Mouse (Mus musculus) urinary bladder, postnatal 14 days (tissue): ENCODE data around the gene Grik3.
A peak's percentile ranks its signal among the peaks of the same experiment; 100 is the strongest.

Source experiments
- DNase-seq: peaks from one replicate; pipeline ENCODE4 v3.0.0; 2021; ENCODE audit warnings: low spot score

The Grik3 gene

GRCm38 (mm10) chr4:125718429-125719140, 228.1 kb downstream of the Grik3 start:
- no peak for DNase-seq

DNA sequence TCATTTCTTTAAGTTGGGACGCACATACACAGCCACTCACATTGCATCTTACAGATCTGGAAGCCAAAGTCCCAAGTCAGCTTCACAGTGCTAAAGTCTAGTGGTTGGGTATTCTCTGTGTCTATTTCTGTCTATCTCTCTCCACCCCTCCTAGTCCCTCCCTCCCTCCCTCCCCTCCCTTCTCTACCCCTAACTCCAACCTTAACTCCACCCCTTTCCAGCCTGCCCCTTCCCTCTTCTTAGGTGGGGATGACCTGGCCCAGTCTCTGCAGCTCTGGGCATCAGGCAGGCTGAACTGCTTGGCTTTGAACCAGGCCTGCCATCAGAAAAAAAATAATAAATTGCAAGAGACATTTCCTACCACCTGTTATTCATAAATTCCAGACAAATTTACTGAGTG, 235.7 kb downstream of the Grik3 start:
- DNase-seq: no peak

DNA sequence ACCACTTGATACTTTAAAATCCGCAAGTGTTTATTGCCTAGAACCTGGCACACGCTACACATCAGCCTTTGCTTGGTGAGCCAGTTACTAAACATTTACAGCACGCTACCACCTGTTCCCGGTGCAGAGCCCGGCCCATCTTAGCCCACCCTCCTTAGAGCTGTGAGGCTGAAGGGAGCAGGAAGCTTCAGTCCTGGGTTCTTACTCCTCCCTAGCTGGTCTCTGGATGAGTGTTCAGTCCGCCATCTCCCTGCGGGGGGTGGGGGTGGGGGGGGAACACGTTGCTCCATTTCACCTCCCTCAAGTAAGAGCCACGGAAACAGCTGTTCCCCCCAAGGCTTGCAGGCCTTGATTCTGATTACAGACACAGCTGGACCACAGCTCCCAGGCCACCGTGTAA, 236.5 kb downstream of the Grik3 start:
- no peak for DNase-seq

GRCm38 (mm10) chr4:125727626-125728025, 237.1 kb downstream of the Grik3 start:
- DNase-seq: no peak

GRCm38 (mm10) chr4:125728091-125728863, 237.8 kb downstream of the Grik3 start:
- DNase-seq: no peak

DNA sequence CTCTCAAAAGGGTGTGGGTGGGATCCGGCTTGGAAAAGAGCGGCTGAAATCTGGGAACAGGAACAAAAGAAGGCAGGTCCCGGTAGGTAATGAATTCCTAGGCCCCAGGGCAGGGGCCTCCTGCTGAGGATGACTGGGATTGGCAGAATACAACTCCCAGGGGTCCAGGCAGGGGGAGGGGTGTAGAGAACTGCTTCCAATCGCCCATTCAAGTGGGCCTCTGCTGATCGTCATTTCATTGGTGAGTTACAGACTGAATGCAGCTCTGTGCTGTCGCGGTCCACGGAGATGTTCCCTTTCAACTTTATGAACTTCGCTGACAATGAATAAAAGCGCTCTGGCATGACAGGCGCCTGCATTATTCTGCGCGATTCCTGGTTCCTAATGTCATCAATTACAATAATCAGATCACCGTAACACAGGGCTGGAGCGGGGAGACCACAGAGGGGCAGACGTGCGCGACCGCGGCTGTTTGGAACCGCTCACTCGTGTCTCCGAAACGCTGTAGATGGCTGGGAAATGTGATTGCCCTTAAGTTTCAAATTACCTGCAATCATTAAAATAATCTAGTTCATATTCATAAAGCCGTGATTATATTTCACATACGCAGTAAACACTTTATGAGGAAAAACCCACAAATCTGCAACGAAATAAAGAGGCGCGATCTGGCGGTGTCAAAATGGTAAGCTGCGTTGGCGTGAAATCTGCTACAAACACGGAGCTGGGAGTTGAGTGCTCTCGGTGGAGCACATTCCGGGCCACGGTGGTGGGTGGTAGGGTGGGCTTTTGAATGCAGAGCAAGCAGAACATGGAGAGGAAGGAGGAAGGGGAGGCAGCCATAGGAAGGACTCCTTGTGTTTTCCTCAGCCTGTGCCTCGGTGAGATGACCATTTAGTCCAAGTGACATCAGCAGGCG, 239.1 kb downstream of the Grik3 start:
- no peak for DNase-seq

DNA sequence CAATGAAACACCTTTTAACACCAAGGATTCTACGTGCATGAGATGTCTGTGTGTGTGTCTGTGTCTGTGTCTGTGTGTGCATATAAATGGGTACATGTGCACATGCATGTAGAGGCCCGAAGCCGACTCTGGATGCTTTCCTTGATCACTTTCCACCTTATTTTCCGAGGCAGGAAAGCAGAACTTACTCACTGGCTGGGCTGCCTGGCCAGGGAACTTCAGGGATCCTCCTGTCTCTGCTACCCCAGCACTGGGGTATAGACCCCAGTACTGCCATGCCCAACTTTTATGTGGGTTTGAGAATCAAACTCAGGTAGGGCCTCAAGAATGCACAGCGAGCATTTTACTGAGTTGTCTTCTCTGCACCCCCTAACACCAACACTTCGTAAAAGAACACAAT, 240.3 kb downstream of the Grik3 start:
- DNase-seq: no peak

DNA sequence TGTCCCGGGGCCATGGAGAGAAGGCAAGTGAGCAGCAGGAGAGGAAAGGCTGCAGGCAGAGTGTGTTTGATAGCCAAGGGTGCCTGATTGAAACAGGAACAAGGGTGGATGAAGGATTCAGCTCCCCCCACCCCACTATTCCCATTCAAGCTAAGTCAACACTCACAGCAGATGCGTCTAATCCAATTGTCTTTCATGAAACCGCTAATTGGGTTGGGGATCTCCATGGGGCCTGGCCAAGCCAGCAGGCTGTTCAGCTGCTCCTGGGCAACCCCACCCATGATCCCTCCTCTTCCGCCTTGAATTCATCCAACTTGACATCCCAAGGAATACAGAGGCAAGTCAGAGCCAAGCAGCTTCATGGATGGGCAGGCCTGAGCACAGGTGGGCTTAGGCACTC, 246.3 kb downstream of the Grik3 start:
- no peak for DNase-seq

- DNase-seq: no peak
Measured at GRCm38 (mm10) chr4:125738825-125739224, 248.3 kb downstream of the Grik3 start.

GRCm38 (mm10) chr4:125742162-125742571, 251.7 kb downstream of the Grik3 start:
- no peak for DNase-seq

GRCm38 (mm10) chr4:125745902-125746301, 255.4 kb downstream of the Grik3 start:
- no peak for DNase-seq

DNA sequence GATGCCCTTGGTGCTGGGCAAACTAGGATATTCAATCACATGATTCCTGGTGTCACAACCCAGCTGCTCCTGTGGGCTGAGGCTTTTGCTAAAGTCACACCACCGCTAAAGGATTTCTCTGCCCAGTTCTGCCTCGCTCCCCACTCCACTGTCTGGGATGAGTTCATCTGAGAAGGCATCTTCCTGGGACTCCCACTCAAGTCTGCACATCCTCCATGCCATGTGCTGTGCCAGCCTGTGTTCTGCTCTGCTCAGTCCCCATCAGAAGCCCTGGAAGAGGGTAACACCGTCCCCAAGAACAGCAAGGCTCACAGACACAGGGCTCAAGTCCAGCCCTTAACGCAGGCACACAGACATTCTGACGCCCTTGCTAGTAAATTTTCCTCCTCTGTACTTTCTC, 265.9 kb downstream of the Grik3 start:
- peak; percentile 12 for DNase-seq

DNA sequence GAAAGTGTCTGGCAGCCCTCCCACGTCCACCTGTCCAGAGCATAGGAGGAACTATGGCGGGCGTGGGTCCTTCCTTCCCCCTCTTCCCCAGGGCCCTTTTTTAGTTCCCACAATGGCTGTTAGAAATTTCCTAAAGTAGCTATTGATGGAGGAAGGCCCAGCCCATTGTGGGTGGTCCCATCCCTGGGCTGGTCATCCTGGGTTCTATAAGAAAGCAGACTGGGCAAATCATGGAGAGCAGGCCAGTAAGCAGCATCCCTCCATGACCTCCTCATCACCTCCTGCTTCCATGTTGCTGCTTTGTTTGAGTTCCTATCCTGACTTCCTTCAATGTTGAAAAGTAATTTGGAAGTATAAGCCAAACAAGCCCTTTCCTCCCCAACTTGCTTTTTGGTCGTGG, 269.8 kb downstream of the Grik3 start:
- DNase-seq: no peak

DNA sequence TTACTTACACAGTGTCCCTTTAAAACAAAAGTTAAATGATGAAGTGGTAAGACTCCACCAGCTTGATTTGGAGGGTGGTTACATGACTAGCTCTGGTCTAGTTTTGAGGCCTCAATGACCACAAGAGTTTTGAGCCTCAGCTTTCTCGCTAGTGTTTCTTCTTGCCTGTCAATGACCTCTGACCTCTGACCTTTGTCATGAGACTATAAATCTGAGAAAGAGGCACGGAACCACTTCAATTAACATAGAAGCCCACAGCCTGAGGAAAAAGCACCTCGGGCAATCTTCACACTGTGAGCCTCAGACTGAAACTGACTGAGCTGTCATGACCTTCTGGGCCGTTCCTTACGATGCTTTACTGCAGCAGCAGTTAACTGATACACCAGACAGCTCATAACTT, 272.6 kb downstream of the Grik3 start:
- DNase-seq: no peak
